Mouse (Mus musculus) telencephalon, adult 2 months (tissue): ENCODE measurements around the gene Arl15.

Source experiments
- DNase-seq: peaks from one replicate; pipeline ENCODE4 v3.0.0-alpha.2; 2011; ENCODE audit warnings: low read depth, low spot score

Arl15 gene

DNA sequence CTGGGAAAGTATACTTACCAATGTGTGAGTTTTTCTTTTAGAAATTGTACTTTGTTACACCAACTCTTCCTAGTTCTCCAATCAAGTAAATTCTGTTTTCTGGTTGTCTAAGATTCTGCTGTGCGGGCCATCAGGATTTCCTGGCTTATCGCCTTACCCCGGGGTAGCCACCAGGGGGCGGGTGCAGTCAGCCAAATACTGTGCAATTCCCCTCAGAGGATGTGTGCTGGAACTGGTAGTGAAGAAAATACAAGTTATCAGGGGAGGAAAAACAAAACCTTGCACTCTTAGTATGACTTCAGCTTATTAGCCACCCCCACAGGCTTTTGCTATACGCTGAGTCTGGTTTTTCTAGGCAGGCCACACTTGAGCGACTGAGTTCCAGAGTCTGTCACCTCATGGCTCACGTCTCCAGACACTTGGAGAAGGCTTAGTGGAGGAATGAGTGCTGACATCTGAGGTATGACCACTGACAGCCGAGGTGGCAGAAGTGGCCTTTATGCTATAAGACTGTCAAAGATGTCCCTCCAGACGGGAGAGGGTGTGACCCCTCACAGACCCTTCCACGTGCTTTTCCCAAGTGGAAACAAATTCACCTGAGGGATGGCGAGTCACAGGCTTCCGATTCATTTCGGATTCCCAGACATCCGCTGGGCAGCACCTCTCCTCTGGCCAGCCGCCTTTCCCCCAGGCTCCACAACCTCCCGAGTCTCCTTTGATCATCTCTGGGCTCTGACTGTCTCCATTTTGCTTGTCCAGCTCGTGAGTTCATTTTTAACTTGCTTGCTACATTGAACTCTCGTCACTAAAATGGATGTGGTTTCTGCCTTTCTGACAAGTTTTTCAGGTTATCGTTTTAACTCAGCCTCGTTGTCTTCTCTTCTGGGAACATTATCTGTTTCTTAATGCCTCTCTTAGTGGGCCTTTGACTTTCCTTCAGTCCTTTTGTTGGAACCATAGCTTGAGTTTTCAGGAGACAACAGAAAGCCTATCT, 75.2 kb downstream of the Arl15 start:
- DNase-seq: no peak

DNA sequence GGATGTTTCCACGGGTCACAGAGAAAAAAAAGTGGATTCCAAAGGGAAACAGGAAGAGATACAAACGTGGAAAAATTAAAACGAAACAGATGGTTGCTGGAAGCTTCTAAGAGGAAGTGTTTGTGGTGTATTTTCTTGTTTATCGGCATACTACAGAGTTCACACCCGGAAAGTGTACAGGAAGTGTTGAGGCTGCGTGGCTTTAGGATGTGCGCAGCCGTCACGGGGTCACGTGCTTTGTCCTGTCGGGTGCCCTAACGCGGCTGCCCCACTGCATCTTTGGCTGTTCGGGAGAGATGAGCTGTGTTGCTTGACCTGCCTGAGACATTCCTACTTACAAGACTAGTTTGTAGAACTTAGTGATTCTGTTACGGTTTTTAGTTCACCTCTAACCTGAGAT, 76.1 kb downstream of the Arl15 start:
- DNase-seq: no peak

DNA sequence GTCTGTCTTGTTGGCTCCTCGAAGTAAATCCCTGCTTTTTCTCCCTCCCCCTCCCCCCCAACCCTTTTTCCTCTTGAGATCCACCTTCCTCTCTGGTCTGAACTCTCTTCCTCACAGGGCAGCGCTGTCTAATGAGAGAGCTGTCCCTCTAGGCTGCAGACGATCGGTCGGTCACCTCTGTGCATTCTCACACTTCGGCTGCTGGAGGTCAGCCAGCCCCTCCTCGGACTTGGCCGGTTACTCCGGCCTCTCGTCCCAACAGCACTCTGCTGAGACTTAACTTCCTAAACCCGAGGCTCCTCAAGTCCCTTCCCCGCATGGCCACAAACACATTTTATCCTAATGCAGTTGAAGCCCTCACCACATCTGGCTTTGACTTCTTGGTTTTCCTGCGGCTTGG, 77.5 kb downstream of the Arl15 start:
- DNase-seq: no peak

DNA sequence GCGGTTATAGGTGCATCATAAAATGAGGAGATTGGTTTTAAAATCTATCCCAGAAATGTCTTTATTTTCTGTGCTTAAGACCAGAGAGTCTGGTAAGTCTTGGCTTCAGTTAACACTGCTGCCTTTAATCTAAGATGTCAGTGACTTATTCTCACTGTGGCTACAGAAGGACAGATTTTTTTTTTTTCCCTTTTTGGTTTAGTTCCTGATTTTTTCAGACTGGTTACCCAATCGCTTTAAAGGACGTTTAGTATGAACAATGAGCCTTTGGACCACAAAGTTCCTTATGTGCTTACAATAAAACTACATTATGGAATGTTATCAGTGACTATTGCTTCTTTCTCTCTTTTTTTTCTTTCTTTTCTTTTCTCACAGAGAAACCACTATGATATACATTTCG, 81.4 kb downstream of the Arl15 start:
- no peak for DNase-seq

DNA sequence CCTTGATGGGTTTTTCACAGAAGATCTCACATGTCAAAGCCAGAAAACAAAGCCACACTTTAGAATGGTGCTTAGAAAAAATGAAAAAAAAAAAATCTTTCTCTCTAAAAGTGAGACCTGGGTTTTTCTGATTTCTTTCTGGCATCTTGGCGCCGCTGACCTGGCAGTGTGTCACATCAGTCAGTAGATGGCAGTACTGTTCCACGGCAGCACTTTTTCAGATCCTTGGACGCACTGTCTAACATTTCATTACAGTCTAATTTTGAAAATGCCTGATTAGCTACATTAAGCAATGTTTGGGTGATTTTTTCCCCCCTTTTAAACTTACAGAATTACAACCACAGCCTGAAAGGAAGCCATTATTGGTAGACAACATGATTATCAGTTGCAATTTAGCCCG, 83.1 kb downstream of the Arl15 start:
- no peak for DNase-seq

DNA sequence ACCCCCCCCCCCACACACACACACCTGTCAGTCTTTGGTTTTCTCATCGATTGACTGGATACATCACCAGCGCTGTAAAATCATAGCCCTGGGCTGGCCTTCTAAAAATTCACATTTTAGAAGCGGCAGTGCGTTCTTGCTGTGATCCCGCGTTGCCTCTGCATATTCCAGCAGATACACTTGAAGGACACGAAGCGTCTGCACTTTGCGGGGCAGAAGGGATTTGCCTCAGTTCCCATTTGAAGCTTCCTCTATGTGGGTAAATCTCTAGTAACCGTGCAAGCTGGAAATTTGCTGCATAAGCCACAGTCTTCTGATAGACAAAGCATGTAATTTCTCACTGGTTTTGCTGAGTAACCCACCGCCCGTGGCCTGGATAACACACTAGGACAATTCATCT, 84.3 kb downstream of the Arl15 start:
- no peak for DNase-seq

DNA sequence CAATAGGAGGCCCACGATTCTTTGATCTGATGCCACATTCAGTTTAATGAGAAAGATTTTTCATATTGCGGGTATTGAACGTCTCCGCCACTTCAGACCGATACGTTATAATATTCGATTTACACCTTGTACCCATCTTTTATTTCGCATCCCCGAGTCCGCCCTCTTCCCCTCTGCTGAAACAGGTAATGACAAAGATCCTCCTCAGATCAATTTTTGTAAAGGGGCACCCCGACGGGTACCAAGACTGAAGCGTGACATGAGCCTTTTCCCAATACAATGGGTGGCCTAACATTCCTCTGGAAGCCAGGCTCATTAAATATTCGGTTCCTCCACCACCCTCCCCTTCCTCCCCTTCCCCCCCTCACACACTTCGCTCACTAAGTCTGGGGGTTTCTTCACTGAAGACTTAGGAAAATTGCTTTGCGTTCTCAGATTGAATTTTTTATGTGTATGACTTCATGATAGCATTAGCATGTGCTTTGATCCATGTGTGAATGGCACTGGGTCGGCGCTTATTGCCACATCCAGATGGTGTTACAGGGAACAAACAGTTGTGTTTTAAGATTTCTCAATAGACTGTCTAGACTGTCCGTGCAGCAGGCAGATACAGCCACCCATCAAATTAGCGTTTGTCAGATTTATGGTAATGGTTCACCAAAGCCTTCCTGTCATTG, 85.5 kb downstream of the Arl15 start:
- no peak for DNase-seq

DNA sequence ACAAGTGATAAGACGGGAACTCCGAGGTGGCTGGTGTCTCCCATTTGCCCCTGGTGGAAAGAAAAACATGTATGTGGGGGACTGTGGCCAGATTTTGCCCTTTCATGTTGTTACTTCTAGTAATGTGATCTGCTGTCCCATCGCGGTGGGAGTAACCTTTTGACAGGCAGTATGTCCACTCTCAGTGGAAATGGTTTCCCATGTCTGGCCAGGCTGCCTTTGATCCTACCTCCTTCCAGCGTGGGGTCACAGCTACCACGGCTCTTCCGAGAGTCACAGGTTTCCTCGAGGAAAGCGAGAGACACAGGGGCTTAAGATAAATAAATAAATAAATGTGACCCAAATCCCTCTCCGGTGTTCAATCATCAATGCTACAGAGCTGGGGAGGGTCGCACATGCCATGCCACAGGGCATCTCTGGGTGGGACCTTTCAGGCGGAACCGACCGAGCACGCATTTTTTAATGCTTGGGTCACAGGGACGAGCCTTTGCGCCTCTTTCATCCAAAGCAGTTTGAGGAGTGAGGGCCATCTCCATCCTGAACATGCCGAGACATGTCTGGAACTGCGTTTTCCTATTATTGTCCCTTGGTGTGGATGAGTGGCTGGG, 86.4 kb downstream of the Arl15 start:
- DNase-seq: no peak

DNA sequence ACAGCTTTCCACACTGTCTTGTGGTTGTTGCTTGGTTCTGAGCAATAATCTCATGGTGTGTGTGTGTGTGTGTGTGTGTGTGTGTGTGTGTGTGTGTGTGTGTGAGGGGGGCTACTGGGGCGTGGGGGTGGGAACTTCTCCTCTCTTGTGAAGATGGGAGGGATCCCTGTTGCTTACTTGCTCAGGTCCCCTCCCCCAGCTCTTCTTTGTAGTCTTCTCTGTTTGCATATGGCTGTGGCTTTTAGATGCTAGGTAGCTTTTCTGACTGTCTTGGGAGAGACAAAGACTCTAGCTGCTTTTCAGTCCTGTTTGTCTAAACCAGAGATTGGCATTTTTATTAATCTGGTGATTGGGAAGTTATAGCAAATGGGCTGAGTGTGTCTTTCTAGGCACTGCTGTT, 88.7 kb downstream of the Arl15 start:
- DNase-seq: no peak

DNA sequence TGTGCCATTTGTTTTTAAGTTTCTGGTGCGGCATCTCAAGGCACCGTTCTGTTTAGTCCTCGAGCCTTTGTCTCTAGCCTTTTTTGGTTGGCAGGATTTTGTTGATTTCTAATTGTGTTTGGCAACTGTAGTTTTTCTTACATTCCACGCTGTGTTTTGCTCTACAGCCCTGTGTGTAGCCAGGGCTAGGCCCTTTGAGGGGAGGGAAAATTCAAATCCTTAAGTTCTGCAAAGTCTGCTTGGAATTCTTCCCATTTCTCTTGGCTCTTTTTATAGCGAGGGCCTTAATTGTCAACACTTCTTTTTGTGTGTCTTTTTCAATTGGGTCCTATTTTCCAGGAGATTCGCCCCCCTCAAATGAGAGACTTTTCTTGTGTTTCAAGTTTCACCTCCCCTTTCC, 92.8 kb downstream of the Arl15 start:
- DNase-seq: no peak

DNA sequence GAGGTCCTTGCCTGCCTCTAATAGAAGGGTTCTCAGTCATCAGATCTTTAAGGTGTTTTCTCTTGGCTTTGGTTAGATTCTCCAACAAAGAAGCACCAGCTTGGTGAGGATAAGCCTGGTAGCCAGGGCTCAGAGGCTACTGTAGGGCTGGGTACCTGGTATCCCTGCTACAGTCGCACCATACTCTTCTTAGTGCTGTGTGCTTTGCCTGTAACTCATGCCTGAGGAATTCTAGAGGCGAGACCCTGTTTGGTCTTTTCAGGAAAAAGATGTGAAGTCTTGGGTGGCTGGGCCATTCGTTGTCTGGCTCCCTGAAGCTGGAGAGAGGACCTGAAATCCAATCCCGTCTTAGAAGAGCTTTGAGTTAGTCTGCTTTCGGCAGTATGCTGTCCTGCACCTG, 93.8 kb downstream of the Arl15 start:
- DNase-seq: no peak

DNA sequence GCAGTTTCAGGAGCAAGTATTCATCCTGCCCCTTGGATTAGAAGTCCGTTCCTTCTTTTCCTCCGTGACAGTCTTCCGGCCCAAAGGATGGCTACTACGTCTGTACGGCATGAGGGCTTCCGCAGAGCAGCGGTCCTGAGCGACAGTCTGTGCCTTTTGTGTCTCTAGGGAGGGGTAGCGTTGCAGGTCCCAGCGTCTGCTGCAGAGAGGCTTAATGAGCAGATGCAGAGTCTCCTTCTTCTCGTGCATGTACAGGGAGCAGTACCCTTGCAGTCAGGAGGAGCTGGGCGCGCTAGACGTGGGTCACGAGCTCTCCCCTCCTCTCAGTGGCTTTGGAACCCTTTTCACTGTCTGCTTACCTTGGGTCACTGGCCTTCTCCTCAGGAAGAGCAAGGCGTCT, 94.4 kb downstream of the Arl15 start:
- DNase-seq: no peak

DNA sequence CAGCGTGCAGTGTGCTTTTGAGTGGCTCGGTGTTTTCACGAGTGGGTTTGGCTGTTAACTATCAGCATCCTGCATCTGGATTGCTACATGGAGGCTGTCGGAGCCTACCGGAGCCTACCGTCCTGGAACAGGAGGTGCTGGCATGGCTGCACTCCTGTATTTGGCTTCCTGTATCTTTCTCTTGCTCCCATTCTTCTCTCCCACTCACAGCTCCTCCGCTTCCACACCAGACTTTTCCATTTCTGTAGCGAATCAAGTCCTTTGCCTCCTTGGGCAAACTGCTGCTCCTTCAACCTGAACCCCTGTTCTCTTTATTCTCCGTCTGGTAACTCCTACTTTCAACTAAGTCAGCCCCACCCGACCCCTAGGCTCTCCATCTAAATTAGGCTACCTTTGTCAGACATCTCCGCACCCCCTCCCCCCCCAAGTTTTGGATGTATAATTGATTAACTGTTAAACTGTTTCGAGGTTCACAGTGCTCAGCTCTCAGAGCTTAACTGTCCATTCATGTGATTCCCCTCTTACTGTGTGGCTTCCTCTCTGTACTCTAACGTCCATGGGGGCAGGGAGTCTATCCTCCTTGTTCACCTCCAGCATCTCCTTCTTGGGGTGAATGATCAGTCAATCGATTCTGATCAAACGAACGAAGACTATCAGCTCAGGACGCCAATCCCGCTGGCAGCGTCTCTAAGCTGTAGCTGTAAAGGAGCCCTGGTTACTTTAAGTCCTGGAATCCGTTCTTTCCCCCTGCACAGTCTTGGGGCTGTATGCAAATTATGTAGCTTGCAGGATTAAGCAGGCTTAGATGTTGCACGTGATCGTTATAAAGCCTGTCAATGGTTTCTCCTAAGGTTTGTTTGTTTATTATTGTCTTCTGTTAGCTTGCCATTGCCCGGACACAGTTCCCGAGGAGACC, 95.1 kb downstream of the Arl15 start:
- DNase-seq: no peak

DNA sequence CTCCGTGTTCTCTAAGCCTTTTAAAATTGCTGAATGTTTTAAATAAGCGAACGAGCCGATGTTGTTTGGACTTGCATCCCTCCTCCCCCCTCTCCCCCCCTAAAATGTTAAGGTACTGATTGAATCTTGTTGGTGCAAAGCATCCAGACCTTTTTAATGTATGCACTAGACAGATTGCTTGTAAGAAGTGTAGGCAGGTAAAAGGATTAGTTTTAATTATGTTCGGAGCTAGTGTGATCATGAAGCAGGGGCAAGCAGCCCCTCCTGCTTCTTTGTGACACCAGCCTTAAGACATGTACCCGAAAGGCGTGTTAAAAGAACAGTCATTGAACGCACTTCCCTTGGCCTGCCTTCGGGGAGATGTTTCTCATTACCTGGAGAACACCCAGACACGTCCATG, 102.4 kb downstream of the Arl15 start:
- DNase-seq: no peak

DNA sequence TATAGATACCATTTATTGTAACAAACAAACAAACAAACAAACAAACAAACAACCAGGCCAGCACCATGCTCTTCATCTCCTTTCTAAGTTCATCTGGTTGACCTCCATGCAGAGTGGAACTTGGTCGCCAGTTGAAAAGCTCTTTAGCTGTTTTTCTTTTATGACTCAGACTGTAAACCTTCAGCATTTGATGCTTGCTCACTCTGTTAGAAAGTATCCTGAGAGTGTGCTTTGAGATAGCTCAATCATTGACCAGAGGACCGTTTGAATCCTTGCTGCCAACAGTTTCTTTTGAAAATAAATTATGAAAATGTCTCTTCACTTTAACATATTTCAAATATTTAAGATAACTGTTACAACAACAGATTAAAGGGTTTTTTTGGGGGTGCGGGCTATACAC, 103.2 kb downstream of the Arl15 start:
- no peak for DNase-seq

DNA sequence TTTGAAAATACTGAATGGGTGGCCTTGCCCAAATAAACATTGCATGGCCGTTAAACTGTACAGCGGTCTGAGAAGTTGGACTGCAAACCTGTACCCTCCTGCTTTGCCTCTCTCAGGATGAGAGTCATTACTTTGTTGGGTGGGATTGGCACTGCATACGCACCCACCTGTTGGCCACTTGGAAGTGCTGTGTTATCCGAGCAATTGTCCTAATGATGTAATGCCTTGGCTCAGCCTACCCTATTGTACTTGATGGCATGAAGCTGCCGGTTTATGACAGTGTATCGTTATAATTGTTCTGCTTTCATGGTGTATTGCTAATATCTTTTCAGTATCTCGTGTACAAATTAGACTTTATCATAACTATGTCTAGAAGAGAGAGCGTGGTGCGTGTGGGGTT, 103.6 kb downstream of the Arl15 start:
- no peak for DNase-seq

DNA sequence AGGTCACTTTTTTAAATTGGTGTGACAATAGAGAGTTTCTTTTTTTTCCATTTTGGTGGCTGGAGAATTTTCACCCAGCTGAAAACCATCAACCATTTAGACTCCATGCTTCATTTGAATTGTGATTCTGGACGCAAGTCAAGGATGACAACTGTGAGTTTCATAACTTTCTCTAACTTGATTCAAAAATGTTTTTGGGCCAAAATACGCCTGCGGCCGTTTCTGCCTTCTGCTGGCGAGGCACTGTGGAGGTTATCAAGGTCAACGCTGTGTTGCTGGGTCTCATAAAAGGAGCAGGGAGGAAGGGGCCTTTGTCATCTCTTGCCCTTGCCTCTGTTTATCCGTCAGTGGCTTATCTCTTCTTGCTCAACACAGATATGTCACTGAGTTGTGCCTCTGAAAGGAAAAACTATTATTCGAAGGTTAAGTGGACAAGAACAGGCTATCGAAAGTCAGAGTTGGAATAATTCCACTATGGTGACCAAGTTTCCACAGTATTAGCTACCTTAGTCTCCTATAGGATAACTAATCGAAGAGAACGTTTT, 106.8 kb downstream of the Arl15 start:
- DNase-seq: no peak

DNA sequence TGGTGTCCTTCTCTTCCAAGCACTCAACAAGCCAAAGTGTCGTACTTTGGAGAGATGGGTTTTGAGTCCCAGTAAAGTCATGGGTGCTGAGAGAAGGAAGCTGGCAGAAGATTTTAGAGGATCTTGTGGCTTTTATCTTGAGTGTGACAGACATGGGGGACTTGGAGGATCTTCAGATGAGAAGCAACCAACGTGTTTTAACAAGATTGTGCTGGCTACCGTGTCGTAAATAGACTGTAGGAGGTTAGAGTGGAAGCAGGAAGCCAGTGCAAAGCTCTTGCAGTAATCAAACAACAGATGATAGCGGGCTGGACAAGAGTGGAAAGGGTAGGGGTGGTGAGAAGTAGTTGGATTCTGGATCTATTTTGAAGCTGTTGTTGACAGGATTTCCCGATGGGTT, 109.0 kb downstream of the Arl15 start:
- no peak for DNase-seq

DNA sequence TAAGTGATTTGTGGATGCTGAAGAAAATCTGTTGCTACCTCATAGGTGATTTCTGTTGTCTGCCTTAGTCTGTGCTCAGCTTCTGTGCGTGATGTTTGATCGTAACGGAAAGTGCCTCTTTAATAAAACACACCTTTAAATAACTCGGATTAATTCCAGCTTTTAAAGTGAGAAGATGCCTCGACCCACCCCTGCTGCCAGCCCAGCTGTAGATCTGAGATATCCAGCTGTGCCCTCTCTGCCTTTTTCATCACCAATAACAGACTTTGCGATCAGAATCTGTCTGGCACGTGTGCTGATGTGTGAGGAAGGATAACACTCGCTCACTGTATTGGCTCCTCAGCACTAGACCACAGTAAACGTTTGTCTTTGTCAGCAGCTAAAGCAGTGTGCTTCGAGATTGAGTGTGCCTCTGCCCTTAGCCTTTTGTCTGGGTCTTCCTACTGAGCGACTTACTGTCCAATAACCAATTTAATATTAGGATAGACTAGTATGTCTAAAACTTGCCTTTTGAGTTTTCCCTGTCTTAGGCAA, 117.7 kb downstream of the Arl15 start:
- DNase-seq: no peak

DNA sequence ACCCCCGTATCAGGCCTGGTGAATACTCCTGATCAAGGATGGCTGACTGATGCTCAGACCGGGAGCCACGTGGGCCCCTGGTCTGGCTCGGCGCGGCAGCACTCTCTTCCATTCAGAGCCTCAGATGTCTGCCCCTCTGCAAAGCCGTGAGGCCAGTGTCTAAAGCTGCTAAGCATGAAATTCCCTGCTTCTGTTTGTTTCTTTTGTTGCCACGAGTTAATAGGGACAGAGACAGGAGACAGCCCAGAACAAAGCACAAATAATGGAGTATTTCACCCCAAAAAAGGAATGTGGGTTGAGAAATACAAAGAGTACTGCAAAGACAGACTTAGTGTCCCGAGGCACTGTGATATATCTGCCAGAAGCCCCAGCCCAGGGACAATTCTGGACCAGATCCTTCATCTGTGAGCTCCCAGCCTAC, 120.3 kb downstream of the Arl15 start:
- DNase-seq: no peak

DNA sequence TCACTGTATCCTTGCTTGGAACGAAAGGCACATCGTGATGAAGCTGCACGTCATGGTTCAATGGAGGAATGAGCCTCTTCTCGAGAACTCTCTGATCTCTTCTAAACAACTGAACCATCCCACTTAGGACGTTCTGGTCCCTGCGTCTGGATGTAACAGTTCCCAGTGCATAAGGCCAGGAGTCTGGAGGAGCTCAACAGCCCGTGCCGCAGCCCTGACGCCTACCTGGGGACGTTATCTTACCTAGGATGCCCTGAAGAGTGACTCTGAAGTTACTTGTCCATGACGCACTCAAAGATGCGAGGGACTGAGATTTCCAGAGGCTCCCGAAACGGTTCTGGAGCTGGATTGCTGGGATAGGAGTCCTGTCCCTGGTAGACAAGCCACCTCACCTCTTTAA, 121.4 kb downstream of the Arl15 start:
- no peak for DNase-seq
